Mouse (Mus musculus): ENCODE data around the gene C130032M10Rik. TPM values are rescaled to one million over a fixed set of nuclear protein-coding genes. Genes with fewer than 3 reads are reported as not detected.

Gene C130032M10Rik
- total and polyA plus RNA-seq, 2 experiments from 2014 or later: not detected

GRCm38 (mm10) chr9:114484771-114485170 lies 30.7 kb upstream of the C130032M10Rik start:
- Histone ChIP-seq H3K4me2 (ENCODE audit: low read depth, low read length) (no peak overlapping the region), H3K4me1 (ENCODE audit: insufficient read depth, low read length) (no peaks in the 10 kb centered on the region), H3K4me3 (ENCODE audit: low read length) (no peak overlapping the region), H3K27ac (no peak overlapping the region), H3K9ac (replicated peaks; ENCODE audit: low read length) (no peak overlapping the region), H3K27me3 (ENCODE audit: insufficient read depth, low read length) (no peaks in the 10 kb centered on the region), H3K9me3 (ENCODE audit: low read length) (no peaks in the 10 kb centered on the region), H3K36me3 (ENCODE audit: insufficient read depth, low read length) (no peaks in the 10 kb centered on the region)
- ATAC-seq (no peak), DNase-seq (ENCODE audit: low spot score) (no peak)
- no peak for TF ChIP-seq CTCF (IDR thresholded peaks at IDR 0.05; ENCODE audit: low read depth)
- 80% methylated on average over 5 of the region's 5 CpGs for WGBS

GRCm38 (mm10) chr9:114486808-114487207 lies 28.7 kb upstream of the C130032M10Rik start:
- ATAC-seq: no peak

GRCm38 (mm10) chr9:114487481-114488258 lies 27.8 kb upstream of the C130032M10Rik start:
- DNase-seq (ENCODE audit: low spot score) (no peak), ATAC-seq (no peak)
- 87% methylated on average over 23 of the region's 23 CpGs for WGBS
- Histone ChIP-seq H3K27me3 (ENCODE audit: insufficient read depth, low read length) (no peaks in the 10 kb centered on the region), H3K4me3 (ENCODE audit: low read length) (no peak overlapping the region), H3K4me1 (ENCODE audit: insufficient read depth, low read length) (no peaks in the 10 kb centered on the region), H3K9me3 (ENCODE audit: low read length) (no peaks in the 10 kb centered on the region), H3K9ac (replicated peaks; ENCODE audit: low read length) (no peak overlapping the region), H3K27ac (no peak overlapping the region), H3K4me2 (ENCODE audit: low read depth, low read length) (no peak overlapping the region), H3K36me3 (ENCODE audit: insufficient read depth, low read length) (no peaks in the 10 kb centered on the region)
- no peak for TF ChIP-seq CTCF (IDR thresholded peaks at IDR 0.05; ENCODE audit: low read depth)

More at GRCm38 (mm10) chr9:114486808-114487207, 28.7 kb upstream of the C130032M10Rik start:
- Histone ChIP-seq H3K9me3 (ENCODE audit: low read length) (no peaks in the 10 kb centered on the region), H3K4me3 (ENCODE audit: low read length) (no peak overlapping the region), H3K9ac (replicated peaks; ENCODE audit: low read length) (no peak overlapping the region), H3K27me3 (ENCODE audit: insufficient read depth, low read length) (no peaks in the 10 kb centered on the region), H3K27ac (no peak overlapping the region), H3K4me1 (ENCODE audit: insufficient read depth, low read length) (no peaks in the 10 kb centered on the region), H3K4me2 (ENCODE audit: low read depth, low read length) (no peak overlapping the region), H3K36me3 (ENCODE audit: insufficient read depth, low read length) (no peaks in the 10 kb centered on the region)
- DNase-seq (ENCODE audit: low spot score): no peak
- 85% methylated on average over 4 of the region's 4 CpGs for WGBS
- TF ChIP-seq CTCF (IDR thresholded peaks at IDR 0.05; ENCODE audit: low read depth): no peak

GRCm38 (mm10) chr9:114496469-114496868 lies 19.0 kb upstream of the C130032M10Rik start:
- ATAC-seq (no peak), DNase-seq (ENCODE audit: low spot score) (no peak)
- H3K4me1 ChIP-seq (ENCODE audit: insufficient read depth, low read length): no peaks in the 10 kb centered on the region
- no peak for TF ChIP-seq CTCF (IDR thresholded peaks at IDR 0.05; ENCODE audit: low read depth)
- H3K27me3 ChIP-seq (ENCODE audit: insufficient read depth, low read length): no peaks in the 10 kb centered on the region
- no peaks in the 10 kb centered on the region for H3K36me3 ChIP-seq (ENCODE audit: insufficient read depth, low read length)
- WGBS: 85% methylated on average over 7 of the region's 7 CpGs
- H3K9ac ChIP-seq (replicated peaks; ENCODE audit: low read length): no peak overlapping the region
- H3K9me3 ChIP-seq (ENCODE audit: low read length): no peaks in the 10 kb centered on the region
- H3K4me3 ChIP-seq (ENCODE audit: low read length): no peak overlapping the region
- H3K4me2 ChIP-seq (ENCODE audit: low read depth, low read length): no peak overlapping the region
- no peak overlapping the region for H3K27ac ChIP-seq

- no peaks in the 10 kb centered on the region for H3K27me3 ChIP-seq (ENCODE audit: insufficient read depth, low read length)
- no peak overlapping the region for H3K4me3 ChIP-seq (ENCODE audit: low read length)
- WGBS: 8% methylated on average over 11 of the region's 11 CpGs
- H3K4me2 ChIP-seq (ENCODE audit: low read depth, low read length): peak overlapping the region; percentile 4; the same call in 1 of the 2 replicates
- no peaks in the 10 kb centered on the region for H3K36me3 ChIP-seq (ENCODE audit: insufficient read depth, low read length)
- DNase-seq (ENCODE audit: low spot score): peak; percentile 90
- H3K27ac ChIP-seq: no peak overlapping the region
- H3K9me3 ChIP-seq (ENCODE audit: low read length): no peaks in the 10 kb centered on the region
- H3K9ac ChIP-seq (replicated peaks; ENCODE audit: low read length): no peak overlapping the region
- H3K4me1 ChIP-seq (ENCODE audit: insufficient read depth, low read length): no peaks in the 10 kb centered on the region
- ATAC-seq: peak; percentile 51; the same call in 1 of the 2 replicates
- TF ChIP-seq CTCF (IDR thresholded peaks at IDR 0.05; ENCODE audit: low read depth): peak; percentile 90
These were observed 17.3 kb upstream of the C130032M10Rik start for GRCm38 (mm10) chr9:114498218-114498617.

GRCm38 (mm10) chr9:114499783-114500515 lies 15.5 kb upstream of the C130032M10Rik start:
- TF ChIP-seq CTCF (IDR thresholded peaks at IDR 0.05; ENCODE audit: low read depth): peak; percentile 67
- WGBS: 22% methylated on average over 15 of the region's 15 CpGs
- ATAC-seq (peak; percentile 38; the same call in 1 of the 2 replicates), DNase-seq (ENCODE audit: low spot score) (peak; percentile 72)
- no peak overlapping the region for H3K27ac ChIP-seq
- no peak overlapping the region for H3K9ac ChIP-seq (replicated peaks; ENCODE audit: low read length)
- no peak overlapping the region for H3K4me3 ChIP-seq (ENCODE audit: low read length)
- H3K4me2 ChIP-seq (ENCODE audit: low read depth, low read length): no peak overlapping the region
- H3K36me3 ChIP-seq (ENCODE audit: insufficient read depth, low read length): no peaks in the 10 kb centered on the region
- no peaks in the 10 kb centered on the region for H3K9me3 ChIP-seq (ENCODE audit: low read length)
- no peaks in the 10 kb centered on the region for H3K4me1 ChIP-seq (ENCODE audit: insufficient read depth, low read length)
- H3K27me3 ChIP-seq (ENCODE audit: insufficient read depth, low read length): no peaks in the 10 kb centered on the region

All from hindbrain, postnatal 0 days (tissue).